11 mouse cellular contexts compared by ENCODE assay signal in genomic region chr15:27647686-27648085, GRCm38 (mm10). TPM values are rescaled to one million over a fixed set of nuclear protein-coding genes. Genes with fewer than 3 reads are reported as not detected.
A peak's percentile ranks its signal among the peaks of the same experiment; 100 is the strongest.
DNase-seq lines count a peak whose midpoint lies in the region; ATAC-seq and TF ChIP-seq lines count a peak whose summit lies in the region.
"Had no signal": no experiment of that assay in that cellular context is flagged by ENCODE, and none has a peak within 500 bp of the region (broad histone marks: within the 10 kb centered on the region; RNA-seq: fewer than 3 reads in every experiment).

No protein-coding gene starts in this region.

- WGBS in cerebellum, adult 2 months: 53% methylated on average over 3 of the region's 3 CpGs
- WGBS in limb, embryonic 14.5 days: 57% methylated on average over 3 of the region's 3 CpGs
- 54% methylated on average over 3 of the region's 3 CpGs for WGBS in limb, embryonic 10.5 days

- no peak overlapping the region for H3K4me3 ChIP-seq in cerebellum, adult 2 months (replicated peaks; ENCODE audit: insufficient read depth, low read depth, low read length)
- no peak overlapping the region for H3K4me3 ChIP-seq in limb, embryonic 14.5 days (replicated peaks; ENCODE audit: low read length)
- H3K4me3 ChIP-seq in limb, embryonic 10.5 days: no peak overlapping the region

- DNase-seq in cerebellum, adult 2 months: no peak
- no peak for DNase-seq in cerebellum, adult 8-10 months
- DNase-seq in limb, embryonic 14.5 days (ENCODE audit: low spot score): peak; percentile 77
- DNase-seq in limb, embryonic 10.5 days (ENCODE audit: low spot score): no peak
- DNase-seq in R1 (ENCODE audit: low read depth, low spot score): peak; percentile 42
- peak; percentile 45 for DNase-seq in mesoderm, embryonic 11.5 days (ENCODE audit: low read depth, low spot score)
- no peak for DNase-seq in cerebellum, postnatal 36 days
- no peak for DNase-seq in urinary bladder, adult 2 months (ENCODE audit: low spot score)
- DNase-seq: adrenal gland, adult 8-10 months; right cerebral cortex, adult 18-20 months had no signal

- ATAC-seq in limb, embryonic 14.5 days (ENCODE audit: low FRiP score, low read depth): no peak
- ATAC-seq: intestine, embryonic 16.5 days had no signal

- H3K4me1 ChIP-seq in cerebellum, adult 2 months (ENCODE audit: control insufficient read depth, insufficient read depth, low read length): no peaks in the 10 kb centered on the region
- H3K4me1 ChIP-seq in limb, embryonic 14.5 days (ENCODE audit: control insufficient read depth, insufficient read depth, low read length): no peaks in the 10 kb centered on the region
- H3K4me1 ChIP-seq in limb, embryonic 10.5 days: no peaks in the 10 kb centered on the region

- no peak overlapping the region for H3K4me2 ChIP-seq in limb, embryonic 14.5 days (replicated peaks; ENCODE audit: low read depth, low read length, severe bottlenecking)

- no peak overlapping the region for H3K27ac ChIP-seq in cerebellum, adult 2 months (ENCODE audit: insufficient read depth, low read length)
- H3K27ac ChIP-seq in limb, embryonic 14.5 days (replicated peaks; ENCODE audit: low read depth, low read length): no peak overlapping the region
- no peak overlapping the region for H3K27ac ChIP-seq in limb, embryonic 10.5 days

- H3K36me3 ChIP-seq in limb, embryonic 14.5 days (ENCODE audit: control insufficient read depth, insufficient read depth, low read length): no peaks in the 10 kb centered on the region
- H3K36me3 ChIP-seq in limb, embryonic 10.5 days: no peaks in the 10 kb centered on the region

- no peaks in the 10 kb centered on the region for H3K9me3 ChIP-seq in limb, embryonic 14.5 days (ENCODE audit: control insufficient read depth, low read length)
- H3K9me3 ChIP-seq in limb, embryonic 10.5 days (replicated peaks): no peaks in the 10 kb centered on the region

- TF ChIP-seq POLR2A in cerebellum, adult 2 months (IDR thresholded peaks at IDR 0.05; ENCODE audit: borderline replicate concordance, insufficient read depth, low read length): no peak
- TF ChIP-seq POLR2A in limb, embryonic 14.5 days (IDR thresholded peaks at IDR 0.05; ENCODE audit: borderline replicate concordance, extremely low read depth, insufficient read depth, insufficient read length): no peak

- peak; percentile 42; the same call in 1 of the 2 replicates for TF ChIP-seq CTCF in cerebellum, adult 2 months (IDR thresholded peaks at IDR 0.05; ENCODE audit: borderline replicate concordance, insufficient read depth, low read depth, low read length)

- no peak overlapping the region for H3K9ac ChIP-seq in limb, embryonic 14.5 days (ENCODE audit: low read depth, low read length, severe bottlenecking)

- no peaks in the 10 kb centered on the region for H3K27me3 ChIP-seq in cerebellum, adult 2 months (ENCODE audit: control insufficient read depth, insufficient read depth, low read length)
- H3K27me3 ChIP-seq in limb, embryonic 14.5 days (ENCODE audit: control insufficient read depth, insufficient read depth, low read length): no peaks in the 10 kb centered on the region
- no peaks in the 10 kb centered on the region for H3K27me3 ChIP-seq in limb, embryonic 10.5 days (ENCODE audit: low read depth, poor library complexity, severe bottlenecking)

RNA-seq across cellular contexts. Expression of gene Otulin, which starts 17.2 kb away (rescaled TPM):
- 26.0 and 26.6 TPM in 2 replicates for polyA plus RNA-seq in cerebellum, adult 2 months (2012; rRNA removed)
- 21.4 and 25.7 TPM in 2 replicates for polyA plus RNA-seq in limb, embryonic 14.5 days (2012; rRNA removed)
- 42.7 and 43.0 TPM in 2 replicates for polyA plus RNA-seq in limb, embryonic 14.5 days (2014; fragmentation: Nextera tagmentation; extraction: Ambion mirVana)
- polyA plus RNA-seq in limb, embryonic 10.5 days (2016; fragmentation: Nextera tagmentation; extraction: Ambion mirVana): 28.9 and 30.6 TPM in 2 replicates
- 26.0 and 26.3 TPM in 2 replicates for polyA plus RNA-seq in urinary bladder, adult 2 months (2012; rRNA removed)

RNA-seq across cellular contexts. Expression of gene Otulinl, which starts 33.7 kb away (rescaled TPM):
- 5.4 and 6.5 TPM in 2 replicates for polyA plus RNA-seq in cerebellum, adult 2 months (2012; rRNA removed)
- polyA plus RNA-seq in limb, embryonic 14.5 days (2012; rRNA removed): 9.0 and 9.6 TPM in 2 replicates
- 20.6 and 24.4 TPM in 2 replicates for polyA plus RNA-seq in limb, embryonic 14.5 days (2014; fragmentation: Nextera tagmentation; extraction: Ambion mirVana)
- polyA plus RNA-seq in limb, embryonic 10.5 days (2016; fragmentation: Nextera tagmentation; extraction: Ambion mirVana): 2.9 and 6.2 TPM in 2 replicates
- polyA plus RNA-seq in urinary bladder, adult 2 months (2012; rRNA removed): 12.6 and 14.9 TPM in 2 replicates

Comparison
In these comparisons a context has a peak if more than half of its experiments do, and no peak if none do; other contexts are left out.
1. DNase-seq: peak in limb, embryonic 14.5 days (single experiment), R1 (single experiment) and mesoderm, embryonic 11.5 days (single experiment); none in cerebellum, adult 2 months (0 of 2), cerebellum, adult 8-10 months (single experiment), limb, embryonic 10.5 days (single experiment), cerebellum, postnatal 36 days (0 of 2) and urinary bladder, adult 2 months (single experiment).